Mouse (Mus musculus) hindbrain, embryonic 16.5 days (tissue): ENCODE measurements around the gene Tnfrsf14. TPM values are rescaled to one million over a fixed set of nuclear protein-coding genes. Genes with fewer than 3 reads are reported as not detected.

ENCODE experiments used
- ATAC-seq: fragments of 200-750 bp; cut with Nextera tagmentation; 2 replicates; pipeline ENCODE4 v1.8.0; 2017; ENCODE audit warnings: moderate TSS enrichment, moderate library complexity
- H3K27ac ChIP-seq: fragments of 300-500 bp; sonication (generic); 2 replicates; pipeline ENCODE4 v1.5.1; 2014; ENCODE audit warnings: low read depth, mild to moderate bottlenecking, control low read depth, low read length, moderate library complexity
- H3K27me3 ChIP-seq: fragments of 300-500 bp; sonication (generic); replicated peaks from 2 replicates; pipeline ENCODE4 v1.6.1; 2014; ENCODE audit warnings: low read length; ENCODE audit not compliant: control insufficient read depth, insufficient read depth
- H3K36me3 ChIP-seq: fragments of 300-500 bp; sonication (generic); 2 replicates; pipeline ENCODE4 v1.6.1; 2014; ENCODE audit warnings: mild to moderate bottlenecking, low read length, moderate library complexity, mixed read lengths; ENCODE audit not compliant: control insufficient read depth, insufficient read depth
- H3K4me1 ChIP-seq: fragments of 300-500 bp; sonication (generic); 2 replicates; pipeline ENCODE4 v1.6.1; 2014; ENCODE audit warnings: low read depth, low read length; ENCODE audit not compliant: control insufficient read depth, insufficient read depth
- H3K4me2 ChIP-seq: fragments of 300-500 bp; sonication (generic); 2 replicates; pipeline ENCODE4 v1.6.1; 2014; ENCODE audit warnings: mild to moderate bottlenecking, low read length, control low read depth, moderate library complexity
- H3K4me3 ChIP-seq: fragments of 300-500 bp; sonication (generic); 2 replicates; pipeline ENCODE4 v1.5.1; 2014; ENCODE audit warnings: mild to moderate bottlenecking, low read length, control low read depth, moderate library complexity
- H3K9ac ChIP-seq: fragments of 300-500 bp; sonication (generic); 2 replicates; pipeline ENCODE4 v1.6.1; 2014; ENCODE audit warnings: low read depth, mild to moderate bottlenecking, control low read depth, low read length, moderate library complexity
- H3K9me3 ChIP-seq: fragments of 300-500 bp; sonication (generic); 2 replicates; pipeline ENCODE4 v1.6.1; 2014; ENCODE audit warnings: mild to moderate bottlenecking, low read length, moderate library complexity; ENCODE audit not compliant: control insufficient read depth
- WGBS: fragments of 180-500 bp; shearing (Covaris S2); extraction: QIAGEN DNeasy Blood & Tissue Kit; methylation state at CpG from one replicate; pipeline ENCODE4 v1.1.7; 2014; 5-methylcytosine and 5-hydroxymethylcytosine counted together
- polyA plus RNA-seq: library from polyadenylated mRNA; unstranded; fragments of >200 nt; fragmentation: Nextera tagmentation; extraction: Ambion mirVana; gene quantifications from 2 replicates; pipeline ENCODE4 v1.2.1, GENCODE M21; 2015

The Tnfrsf14 gene
- polyA plus RNA-seq, 1 experiment from 2014 or later = 0.23 TPM

- Histone ChIP-seq H3K36me3 (no peaks in the 10 kb centered on the region), H3K27me3 (0 out of 2 replicates have a peak, but pooled peaks cover 2% of the 10 kb centered on the region), H3K4me2 (peak overlapping the region; percentile 67), H3K9me3 (no peaks in the 10 kb centered on the region), H3K4me3 (peak overlapping the region; percentile 65), H3K9ac (peak overlapping the region; percentile 81), H3K4me1 (peaks cover 17% of the 10 kb centered on the region), H3K27ac (no peak overlapping the region)
- 66% methylated on average over 6 of the region's 6 CpGs for WGBS
- ATAC-seq = no peak
These were observed 30.5 kb downstream of the Tnfrsf14 start for GRCm38 (mm10) chr4:154897676-154898465.

GRCm38 (mm10) chr4:154895549-154895948, 32.8 kb downstream of the Tnfrsf14 start:
- Histone ChIP-seq H3K27ac (no peak overlapping the region), H3K4me3 (no peak overlapping the region), H3K4me2 (no peak overlapping the region), H3K27me3 (0 out of 2 replicates have a peak, but pooled peaks cover 2% of the 10 kb centered on the region), H3K36me3 (no peaks in the 10 kb centered on the region), H3K4me1 (peaks cover 17% of the 10 kb centered on the region), H3K9me3 (no peaks in the 10 kb centered on the region), H3K9ac (no peak overlapping the region)
- WGBS = 81% methylated on average over 5 of the region's 5 CpGs
- no peak for ATAC-seq

GRCm38 (mm10) chr4:154890887-154891286, 37.5 kb downstream of the Tnfrsf14 start:
- Histone ChIP-seq H3K4me2 (no peak overlapping the region), H3K9ac (no peak overlapping the region), H3K9me3 (no peaks in the 10 kb centered on the region), H3K36me3 (no peaks in the 10 kb centered on the region), H3K27ac (no peak overlapping the region), H3K4me1 (no peaks in the 10 kb centered on the region), H3K27me3 (no peaks in the 10 kb centered on the region), H3K4me3 (no peak overlapping the region)
- 92% methylated on average over 14 of the region's 14 CpGs for WGBS
- ATAC-seq = no peak

- Histone ChIP-seq H3K36me3 (no peaks in the 10 kb centered on the region), H3K4me1 (no peaks in the 10 kb centered on the region), H3K4me3 (no peak overlapping the region), H3K9me3 (no peaks in the 10 kb centered on the region), H3K4me2 (no peak overlapping the region), H3K27ac (no peak overlapping the region; the same call in 1 of the 2 replicates), H3K27me3 (no peaks in the 10 kb centered on the region), H3K9ac (no peak overlapping the region)
- no peak for ATAC-seq
- WGBS = 82% methylated on average over 15 of the region's 15 CpGs
These were observed 40.6 kb downstream of the Tnfrsf14 start for GRCm38 (mm10) chr4:154887593-154888250.

- Histone ChIP-seq H3K27me3 (no peaks in the 10 kb centered on the region), H3K9ac (no peak overlapping the region), H3K4me1 (no peaks in the 10 kb centered on the region), H3K27ac (peak overlapping the region; percentile 62), H3K9me3 (no peaks in the 10 kb centered on the region), H3K4me3 (no peak overlapping the region), H3K36me3 (no peaks in the 10 kb centered on the region), H3K4me2 (no peak overlapping the region)
- peak; percentile 66 for ATAC-seq
- WGBS = 67% methylated on average over 13 of the region's 13 CpGs
These were observed 41.3 kb downstream of the Tnfrsf14 start for GRCm38 (mm10) chr4:154886876-154887592.

GRCm38 (mm10) chr4:154885416-154885815, 42.9 kb downstream of the Tnfrsf14 start:
- Histone ChIP-seq H3K9ac (no peak overlapping the region; the same call in 1 of the 2 replicates), H3K4me2 (no peak overlapping the region), H3K27me3 (no peaks in the 10 kb centered on the region), H3K27ac (no peak overlapping the region), H3K9me3 (no peaks in the 10 kb centered on the region), H3K4me3 (no peak overlapping the region), H3K4me1 (no peaks in the 10 kb centered on the region), H3K36me3 (no peaks in the 10 kb centered on the region)
- no peak for ATAC-seq
- WGBS = 71% methylated on average over 11 of the region's 11 CpGs

- WGBS = 27% methylated on average over 14 of the region's 14 CpGs
- Histone ChIP-seq H3K36me3 (no peaks in the 10 kb centered on the region), H3K4me3 (no peak overlapping the region), H3K27me3 (no peaks in the 10 kb centered on the region), H3K27ac (no peak overlapping the region), H3K4me1 (peaks cover 4% of the 10 kb centered on the region), H3K9ac (no peak overlapping the region), H3K9me3 (no peaks in the 10 kb centered on the region), H3K4me2 (no peak overlapping the region)
- ATAC-seq = no peak
These were observed 46.2 kb downstream of the Tnfrsf14 start for GRCm38 (mm10) chr4:154882014-154882659.

GRCm38 (mm10) chr4:154880730-154881129, 47.6 kb downstream of the Tnfrsf14 start:
- H3K27me3 ChIP-seq = no peaks in the 10 kb centered on the region
- H3K9me3 ChIP-seq = no peaks in the 10 kb centered on the region
- no peak overlapping the region for H3K9ac ChIP-seq
- H3K4me3 ChIP-seq = no peak overlapping the region
- WGBS = 78% methylated on average over 6 of the region's 6 CpGs
- no peak overlapping the region for H3K4me2 ChIP-seq
- no peak for ATAC-seq
- no peaks in the 10 kb centered on the region for H3K36me3 ChIP-seq
- no peak overlapping the region for H3K27ac ChIP-seq
- peaks cover 4% of the 10 kb centered on the region for H3K4me1 ChIP-seq
